Comparison of ENCODE assay signal across 8 mouse cellular contexts in the genomic region with DNA sequence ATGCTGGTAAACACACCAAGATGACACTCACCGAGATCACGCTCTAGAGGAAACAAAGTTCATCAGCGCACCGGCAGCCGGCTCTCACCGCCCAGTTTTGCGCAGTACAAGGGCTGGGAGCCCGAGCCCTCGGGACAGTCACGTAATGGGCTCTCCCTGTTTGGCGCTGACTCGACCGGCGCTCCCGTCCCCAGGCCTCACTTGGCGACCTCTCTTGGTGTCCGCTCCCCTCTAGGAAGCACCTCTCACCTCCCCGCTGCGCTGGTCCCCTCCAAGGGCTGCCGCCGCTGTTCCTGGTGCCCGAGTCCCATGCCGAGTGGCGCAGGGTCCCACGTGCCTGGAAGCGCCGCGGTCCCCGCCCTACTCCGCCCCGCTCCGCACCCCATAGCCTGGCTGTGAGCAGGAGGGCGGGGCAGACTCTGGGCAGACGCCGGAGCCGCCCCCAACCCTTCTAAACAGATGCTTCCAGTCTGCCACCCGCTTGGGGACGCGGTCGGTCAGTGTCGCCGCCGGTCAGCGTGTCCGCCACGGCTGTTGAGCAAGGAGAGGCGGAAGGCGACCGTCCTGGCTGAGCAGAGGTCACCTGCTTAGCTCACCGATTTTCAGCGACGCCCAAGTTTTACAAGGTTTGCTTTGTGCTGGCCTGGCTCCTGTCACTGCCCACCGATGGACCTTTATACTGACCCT. TPM values are rescaled to one million over a fixed set of nuclear protein-coding genes. Genes with fewer than 3 reads are reported as not detected.
DNase-seq lines count a peak whose midpoint lies in the region; ATAC-seq lines count a peak whose summit lies in the region.

No protein-coding gene starts in this region.

- no peaks in the 10 kb centered on the region for H3K9me3 ChIP-seq in limb, embryonic 15.5 days
- no peaks in the 10 kb centered on the region for H3K9me3 ChIP-seq in midbrain, embryonic 15.5 days

- peak; percentile 62 for DNase-seq in MN1 (ENCODE audit: low spot score)
- peak; percentile 86 for DNase-seq in gastrocnemius, postnatal 25 days
- DNase-seq in spleen, postnatal 10 days (ENCODE audit: low spot score in 2 of 2) = peak; percentile 31 to 53
- DNase-seq in cerebellum, adult 9-11 months = no peak

- H3K27me3 ChIP-seq in limb, embryonic 15.5 days = peaks cover 35% of the 10 kb centered on the region
- H3K27me3 ChIP-seq in midbrain, embryonic 15.5 days (replicated peaks) = peaks cover 38% of the 10 kb centered on the region

- peak; percentile 41 for ATAC-seq in inflammation-experienced regulatory T-cells, adult 6 months
- peak; percentile 85 for ATAC-seq in limb, embryonic 15.5 days (ENCODE audit: insufficient number of reproducible peaks, low FRiP score, low TSS enrichment, low read depth)
- peak; percentile 84 for ATAC-seq in midbrain, embryonic 15.5 days (replicated peaks)

- peak overlapping the region; percentile 42 for H3K9ac ChIP-seq in limb, embryonic 15.5 days
- peak overlapping the region; percentile 32 for H3K9ac ChIP-seq in midbrain, embryonic 15.5 days

- H3K27ac ChIP-seq in brown adipose tissue, adult 24 weeks (replicated peaks; ENCODE audit: low read depth, low read length) = peak overlapping the region; percentile 81
- no peak overlapping the region for H3K27ac ChIP-seq in limb, embryonic 15.5 days
- no peak overlapping the region for H3K27ac ChIP-seq in midbrain, embryonic 15.5 days

- H3K36me3 ChIP-seq in limb, embryonic 15.5 days = no peaks in the 10 kb centered on the region
- H3K36me3 ChIP-seq in midbrain, embryonic 15.5 days (replicated peaks) = no peaks in the 10 kb centered on the region

- H3K4me3 ChIP-seq in brown adipose tissue, adult 24 weeks (ENCODE audit: insufficient read depth, low read depth, low read length) = peak overlapping the region; percentile 81
- H3K4me3 ChIP-seq in limb, embryonic 15.5 days = peak overlapping the region; percentile 49
- peak overlapping the region; percentile 46 for H3K4me3 ChIP-seq in midbrain, embryonic 15.5 days

- under 1% methylated on average over 53 of the region's 53 CpGs for WGBS in limb, embryonic 15.5 days
- under 1% methylated on average over 53 of the region's 53 CpGs for WGBS in midbrain, embryonic 15.5 days

- H3K4me1 ChIP-seq in brown adipose tissue, adult 24 weeks (ENCODE audit: control insufficient read depth, insufficient read depth, insufficient read length, low read length) = peaks cover 4% of the 10 kb centered on the region; the same call in 1 of the 2 replicates
- H3K4me1 ChIP-seq in limb, embryonic 15.5 days = peaks cover 28% of the 10 kb centered on the region
- peaks cover 8% of the 10 kb centered on the region for H3K4me1 ChIP-seq in midbrain, embryonic 15.5 days

- peak overlapping the region; percentile 93 for H3K4me2 ChIP-seq in limb, embryonic 15.5 days
- H3K4me2 ChIP-seq in midbrain, embryonic 15.5 days = peak overlapping the region; percentile 97

RNA-seq across cellular contexts. Expression of a gene that starts 0.8 kb away (rescaled TPM):
- polyA plus RNA-seq in brown adipose tissue, adult 24 weeks (2012; ENCODE audit: insufficient read depth, insufficient read length, missing spikeins) = 7.1 and 8.0 TPM in 2 replicates
- total RNA-seq in gastrocnemius, postnatal 25 days (2021) = 10 to 100 TPM; 34.3 to 43.7 TPM
- polyA plus RNA-seq in inflammation-experienced regulatory T-cells, adult 6 months (2017; shearing (Covaris generic)) = not detected
- 3.5 and 3.8 TPM in 2 replicates for polyA plus RNA-seq in limb, embryonic 15.5 days (2015; fragmentation: Nextera tagmentation; extraction: Ambion mirVana)
- 0.13 and 0.17 TPM in 2 replicates for polyA plus RNA-seq in midbrain, embryonic 15.5 days (2015; fragmentation: Nextera tagmentation; extraction: Ambion mirVana)

RNA-seq across cellular contexts. Expression of a gene that starts 37.4 kb away (rescaled TPM):
- polyA plus RNA-seq in brown adipose tissue, adult 24 weeks (2012; ENCODE audit: insufficient read depth, insufficient read length, missing spikeins) = 3.7 and 4.5 TPM in 2 replicates
- 1 to 10 TPM; 1.4 to 1.9 TPM for total RNA-seq in gastrocnemius, postnatal 25 days (2021)
- polyA plus RNA-seq in inflammation-experienced regulatory T-cells, adult 6 months (2017; shearing (Covaris generic)) = under 1 TPM in 1 of 3 experiments, not detected in 2; 0.60 TPM
- polyA plus RNA-seq in limb, embryonic 15.5 days (2015; fragmentation: Nextera tagmentation; extraction: Ambion mirVana) = 6.0 and 7.9 TPM in 2 replicates
- polyA plus RNA-seq in midbrain, embryonic 15.5 days (2015; fragmentation: Nextera tagmentation; extraction: Ambion mirVana) = 3.2 and 3.6 TPM in 2 replicates
